Mouse (Mus musculus): ENCODE measurements around the gene Mmp11. TPM values are rescaled to one million over a fixed set of nuclear protein-coding genes. Genes with fewer than 3 reads are reported as not detected.

Mmp11 gene
- total and polyA plus RNA-seq, 2 experiments from 2014 or later, result 12.6 to 29.4 TPM

DNA sequence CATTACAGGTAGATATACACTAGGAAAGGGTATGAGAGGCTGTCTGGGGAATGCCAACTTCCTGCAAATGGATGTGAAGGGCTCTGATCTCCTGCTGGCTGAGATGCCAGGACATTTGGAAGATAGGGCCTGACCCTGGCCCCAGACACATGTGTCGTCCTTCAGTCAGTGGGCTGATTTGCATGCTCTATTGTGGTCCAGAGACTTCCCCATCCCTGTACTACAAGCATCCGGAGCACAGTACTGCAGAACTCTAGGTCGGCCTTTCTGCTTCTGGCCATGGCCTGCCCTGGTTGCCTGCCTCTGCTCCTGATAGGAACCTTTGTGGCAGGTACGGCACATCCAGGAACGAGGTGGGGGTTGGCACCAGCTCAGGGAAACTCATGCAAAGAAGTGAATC lies 11.8 kb upstream of the Mmp11 start:
- Histone ChIP-seq H3K9ac (replicated peaks; ENCODE audit: low read depth, low read length) (no peak overlapping the region), H3K4me3 (ENCODE audit: low read depth, low read length) (no peak overlapping the region), H3K36me3 (replicated peaks; ENCODE audit: control insufficient read depth, insufficient read depth, low read length) (no peaks in the 10 kb centered on the region), H3K4me2 (ENCODE audit: low read depth, low read length) (no peak overlapping the region), H3K27me3 (ENCODE audit: control insufficient read depth, insufficient read depth, low read length) (peaks cover 9% of the 10 kb centered on the region; the same call in 1 of the 2 replicates), H3K27ac (ENCODE audit: low read depth) (no peak overlapping the region), H3K4me1 (ENCODE audit: control insufficient read depth, insufficient read depth) (peaks cover 16% of the 10 kb centered on the region), H3K9me3 (replicated peaks; ENCODE audit: control insufficient read depth, low read length) (no peaks in the 10 kb centered on the region)
- ATAC-seq (ENCODE audit: insufficient read depth, low read depth) (no peak), DNase-seq (ENCODE audit: low spot score) (no peak)
- TF ChIP-seq CTCF (IDR thresholded peaks at IDR 0.05; ENCODE audit: low read depth) (no peak), EP300 (IDR thresholded peaks at IDR 0.05; ENCODE audit: low read depth) (no peak)
- 68% methylated on average over 5 of the region's 5 CpGs for WGBS

DNA sequence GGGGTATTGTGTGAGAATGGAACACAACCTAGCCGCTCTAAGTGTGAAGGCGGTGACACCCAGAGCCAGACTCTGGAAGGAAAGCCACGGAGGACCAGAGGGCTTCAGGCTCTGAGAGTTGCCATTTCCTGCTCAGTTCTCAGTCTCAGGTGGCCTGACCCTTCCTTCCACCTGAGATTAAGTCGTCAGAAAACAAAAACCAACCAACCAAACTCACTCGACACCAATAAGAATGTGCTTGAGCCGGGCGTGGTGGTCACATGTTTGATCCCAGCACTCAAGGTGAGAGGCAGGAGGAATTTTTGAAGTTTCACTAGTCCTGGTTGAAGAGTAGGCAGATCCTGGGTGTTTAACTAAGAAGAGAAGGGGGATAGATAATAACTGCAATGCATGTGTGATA lies 9.6 kb upstream of the Mmp11 start:
- 76% methylated on average over 7 of the region's 7 CpGs for WGBS
- H3K36me3 ChIP-seq (replicated peaks; ENCODE audit: control insufficient read depth, insufficient read depth, low read length), result no peaks in the 10 kb centered on the region
- no peak overlapping the region for H3K27ac ChIP-seq (ENCODE audit: low read depth)
- H3K4me1 ChIP-seq (ENCODE audit: control insufficient read depth, insufficient read depth), result peaks cover 11% of the 10 kb centered on the region
- H3K9me3 ChIP-seq (replicated peaks; ENCODE audit: control insufficient read depth, low read length), result no peaks in the 10 kb centered on the region
- H3K27me3 ChIP-seq (ENCODE audit: control insufficient read depth, insufficient read depth, low read length), result peaks cover 5% of the 10 kb centered on the region; the same call in 1 of the 2 replicates
- no peak overlapping the region for H3K4me3 ChIP-seq (ENCODE audit: low read depth, low read length)
- DNase-seq (ENCODE audit: low spot score) (no peak), ATAC-seq (ENCODE audit: insufficient read depth, low read depth) (no peak)
- no peak overlapping the region for H3K9ac ChIP-seq (replicated peaks; ENCODE audit: low read depth, low read length)
- TF ChIP-seq EP300 (IDR thresholded peaks at IDR 0.05; ENCODE audit: low read depth) (no peak), CTCF (IDR thresholded peaks at IDR 0.05; ENCODE audit: low read depth) (no peak)
- no peak overlapping the region for H3K4me2 ChIP-seq (ENCODE audit: low read depth, low read length)

DNA sequence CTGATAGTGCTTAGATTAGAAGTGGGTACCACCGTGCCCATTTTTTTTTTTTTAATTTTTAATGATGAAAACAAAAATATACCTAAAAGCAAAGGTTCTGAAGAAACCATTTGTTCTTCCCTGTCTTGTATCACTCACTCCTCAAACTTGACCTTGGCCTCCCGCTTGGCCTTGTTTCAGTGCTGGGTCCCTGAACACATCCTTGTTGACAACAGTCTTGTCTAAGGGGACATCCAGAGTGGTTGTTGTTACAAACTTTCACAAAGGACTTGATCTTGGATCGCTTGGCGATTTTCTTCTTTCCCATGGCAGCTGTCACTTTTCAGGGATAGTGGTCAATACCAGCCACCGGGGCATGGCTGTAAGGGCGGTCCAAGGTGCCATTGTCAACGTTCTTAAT lies 8.9 kb upstream of the Mmp11 start:
- Histone ChIP-seq H3K4me2 (ENCODE audit: low read depth, low read length) (no peak overlapping the region), H3K9ac (replicated peaks; ENCODE audit: low read depth, low read length) (no peak overlapping the region), H3K27me3 (ENCODE audit: control insufficient read depth, insufficient read depth, low read length) (no peaks in the 10 kb centered on the region), H3K9me3 (replicated peaks; ENCODE audit: control insufficient read depth, low read length) (no peaks in the 10 kb centered on the region), H3K4me1 (ENCODE audit: control insufficient read depth, insufficient read depth) (peaks cover 10% of the 10 kb centered on the region; the same call in 1 of the 2 replicates), H3K4me3 (ENCODE audit: low read depth, low read length) (no peak overlapping the region), H3K27ac (ENCODE audit: low read depth) (no peak overlapping the region), H3K36me3 (replicated peaks; ENCODE audit: control insufficient read depth, insufficient read depth, low read length) (no peaks in the 10 kb centered on the region)
- TF ChIP-seq CTCF (IDR thresholded peaks at IDR 0.05; ENCODE audit: low read depth), result no peak
- ATAC-seq (ENCODE audit: insufficient read depth, low read depth) (no peak), DNase-seq (ENCODE audit: low spot score) (no peak)
- 86% methylated on average over 7 of the region's 7 CpGs for WGBS

DNA sequence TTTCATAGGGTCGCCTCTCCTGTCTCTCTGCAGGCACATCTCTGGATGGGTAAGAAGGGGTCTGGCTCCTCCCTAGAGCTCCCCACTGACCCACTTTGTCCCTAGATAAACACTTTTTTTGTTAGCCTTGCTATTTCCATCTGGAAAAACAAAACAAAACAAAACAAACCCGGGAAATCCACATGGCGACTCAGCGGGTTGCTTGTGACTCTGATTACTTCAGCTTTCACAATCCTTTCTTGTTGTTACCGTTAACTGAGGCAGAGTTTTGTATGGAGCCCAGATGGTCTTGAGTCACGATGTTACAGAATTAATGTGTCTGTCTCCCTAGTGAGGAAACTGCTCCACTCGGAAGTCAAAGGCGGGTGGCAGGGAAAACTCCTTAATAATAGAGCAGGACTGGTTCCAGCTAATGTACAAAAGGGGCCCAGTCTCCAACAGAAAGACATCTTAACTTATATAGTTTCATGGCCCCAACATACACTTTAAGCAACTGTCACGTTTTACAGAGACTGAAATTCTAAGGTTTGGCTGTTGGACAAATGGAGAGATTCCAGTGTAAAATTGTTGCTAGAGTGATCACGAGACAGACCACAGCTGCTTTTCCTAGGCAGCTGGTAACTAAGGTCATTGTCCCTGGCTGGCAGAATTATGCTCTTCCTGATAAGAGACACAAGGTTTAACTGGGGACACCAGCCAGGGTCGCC lies 7.9 kb upstream of the Mmp11 start:
- TF ChIP-seq CTCF (IDR thresholded peaks at IDR 0.05; ENCODE audit: low read depth) (no peak), EP300 (IDR thresholded peaks at IDR 0.05; ENCODE audit: low read depth) (no peak)
- H3K9ac ChIP-seq (replicated peaks; ENCODE audit: low read depth, low read length), result no peak overlapping the region; the same call in 1 of the 2 replicates
- H3K36me3 ChIP-seq (replicated peaks; ENCODE audit: control insufficient read depth, insufficient read depth, low read length), result no peaks in the 10 kb centered on the region
- no peak overlapping the region for H3K27ac ChIP-seq (ENCODE audit: low read depth)
- no peak for ATAC-seq (ENCODE audit: insufficient read depth, low read depth)
- H3K4me1 ChIP-seq (ENCODE audit: control insufficient read depth, insufficient read depth), result peaks cover 10% of the 10 kb centered on the region; the same call in 1 of the 2 replicates
- DNase-seq (ENCODE audit: low spot score), result no peak
- H3K27me3 ChIP-seq (ENCODE audit: control insufficient read depth, insufficient read depth, low read length), result no peaks in the 10 kb centered on the region
- no peak overlapping the region for H3K4me2 ChIP-seq (ENCODE audit: low read depth, low read length)
- no peaks in the 10 kb centered on the region for H3K9me3 ChIP-seq (replicated peaks; ENCODE audit: control insufficient read depth, low read length)
- 34% methylated on average over 11 of the region's 11 CpGs for WGBS
- H3K4me3 ChIP-seq (ENCODE audit: low read depth, low read length), result no peak overlapping the region

DNA sequence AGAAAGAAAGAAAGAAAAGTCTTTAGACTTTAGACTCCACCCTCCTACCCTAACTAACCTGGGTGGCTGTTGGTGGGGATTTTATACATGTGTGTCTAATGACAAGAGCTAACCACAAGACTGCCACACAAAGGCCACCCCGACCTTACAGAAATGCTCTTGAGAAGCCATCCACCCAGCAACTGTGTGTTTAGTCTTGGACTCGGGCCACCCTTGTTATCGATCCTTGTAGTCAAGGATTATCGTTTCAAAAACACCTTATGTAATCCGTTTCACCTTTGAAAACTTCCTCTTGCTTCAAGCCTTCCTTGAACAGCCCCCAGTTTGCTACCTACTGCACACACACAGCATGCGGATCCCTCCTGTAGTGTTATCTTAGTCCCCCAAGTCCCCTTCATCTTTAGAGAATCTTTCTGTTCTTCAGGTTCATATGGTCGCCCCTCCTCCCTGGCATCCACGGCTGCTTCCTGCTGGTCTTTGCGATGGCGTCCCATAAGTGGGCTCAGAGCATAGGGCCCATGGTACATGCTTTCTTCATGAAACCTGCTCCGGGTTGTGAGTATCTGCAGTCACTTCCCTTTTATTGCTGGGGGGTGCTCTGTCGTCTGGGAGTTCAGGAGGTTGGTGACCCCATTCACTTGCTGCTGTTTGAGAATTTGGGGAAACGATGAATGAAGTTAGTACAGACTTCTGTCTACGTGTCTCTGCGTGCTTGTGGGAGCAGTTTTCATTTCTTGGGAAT lies 6.6 kb upstream of the Mmp11 start, which contains the start of gene Vpreb3:
Gene Vpreb3 (plus strand): TSS at position 322 of the 742 bp plus-strand sequence.
- H3K9ac ChIP-seq (replicated peaks; ENCODE audit: low read depth, low read length), result no peak within 1 kb of the TSS
- no peak within 1 kb of the TSS for H3K27ac ChIP-seq (ENCODE audit: low read depth)
- H3K4me2 ChIP-seq (ENCODE audit: low read depth, low read length), result no peak within 1 kb of the TSS
- H3K27me3 ChIP-seq (ENCODE audit: control insufficient read depth, insufficient read depth, low read length), result no peaks in the 10 kb centered on the region
- DNase-seq (ENCODE audit: low spot score) (no peak), ATAC-seq (ENCODE audit: insufficient read depth, low read depth) (no peak)
- H3K4me1 ChIP-seq (ENCODE audit: control insufficient read depth, insufficient read depth), result peaks cover 15% of the 10 kb centered on the region; the same call in 1 of the 2 replicates
- no peaks in the 10 kb centered on the region for H3K36me3 ChIP-seq (replicated peaks; ENCODE audit: control insufficient read depth, insufficient read depth, low read length)
- H3K9me3 ChIP-seq (replicated peaks; ENCODE audit: control insufficient read depth, low read length), result no peaks in the 10 kb centered on the region
- no peak for TF ChIP-seq EP300 (IDR thresholded peaks at IDR 0.05; ENCODE audit: low read depth)
- TF ChIP-seq CTCF (IDR thresholded peaks at IDR 0.05; ENCODE audit: low read depth), result no peak
- no peak within 1 kb of the TSS for H3K4me3 ChIP-seq (ENCODE audit: low read depth, low read length)
- 74% methylated on average over 15 of the region's 15 CpGs for WGBS

Measured in heart, postnatal 0 days (tissue).